Mouse (Mus musculus): ENCODE results near the gene Plek. TPM values are rescaled to one million over a fixed set of nuclear protein-coding genes. Genes with fewer than 3 reads are reported as not detected.
"Not testable (repeated sequence)": the region's sequence is repeated elsewhere in the genome, so short reads cannot be mapped to it uniquely, and the experiment has no call there.

The Plek gene
- 3.8 and 4.2 TPM in 2 replicates for polyA plus RNA-seq (2015; fragmentation: Nextera tagmentation; extraction: Ambion mirVana)

DNA sequence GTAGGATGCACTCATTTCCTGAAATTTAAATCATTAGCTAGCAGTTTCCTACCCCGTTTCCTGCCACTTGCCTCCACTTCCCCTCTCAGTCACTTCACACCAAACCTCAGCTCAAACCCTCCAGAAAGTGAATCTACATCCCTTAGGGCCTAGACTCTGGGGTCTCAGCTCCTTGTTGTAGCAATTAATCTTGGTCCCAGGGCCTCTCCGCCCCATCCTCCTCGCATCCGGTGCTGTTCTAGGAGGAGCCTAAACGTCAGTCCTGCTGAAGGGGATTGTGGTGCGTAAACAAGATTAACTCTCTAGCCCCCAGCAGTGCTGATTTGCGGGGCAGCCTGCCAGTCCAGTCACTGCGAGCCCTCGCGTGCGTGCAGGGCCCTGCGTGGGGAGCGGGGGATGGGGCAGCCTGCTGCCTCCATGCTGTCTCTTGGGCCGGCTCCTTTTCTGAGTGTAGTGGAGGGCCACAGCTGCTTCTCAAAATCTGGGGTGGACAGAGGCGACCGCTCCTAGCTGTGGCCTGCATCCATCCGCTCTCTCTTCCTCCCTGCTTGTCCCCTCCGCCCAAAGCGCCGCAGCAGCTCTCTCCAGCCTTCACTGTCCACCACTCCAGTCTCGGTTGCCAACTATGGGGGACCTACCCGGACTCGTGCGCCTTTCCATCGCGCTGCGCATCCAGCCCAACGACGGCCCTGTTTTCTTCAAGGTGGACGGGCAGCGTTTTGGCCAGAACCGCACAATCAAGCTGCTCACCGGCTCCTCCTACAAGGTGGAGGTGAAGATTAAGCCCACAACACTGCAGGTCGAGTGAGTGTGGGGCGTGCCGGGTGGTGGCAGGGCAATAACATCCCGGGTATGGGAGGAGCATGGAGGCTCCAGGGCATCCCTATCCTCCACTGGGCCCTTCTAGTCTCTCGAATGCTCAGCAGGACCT is at the start of gene Plek, which contains the start of gene Cnrip1:
Gene Plek (minus strand): TSS at position 837 of the 931 bp plus-strand sequence.
Gene Cnrip1 (plus strand): TSS at position 42 of the 931 bp plus-strand sequence.
- H3K9me3 ChIP-seq (replicated peaks): no peaks in the 10 kb centered on the region
- H3K4me1 ChIP-seq: peaks cover 4% of the 10 kb centered on the region; the same call in 1 of the 2 replicates
- H3K27ac ChIP-seq (replicated peaks): peak within 1 kb of the TSS; percentile 74
- H3K4me3 ChIP-seq (replicated peaks): peak within 1 kb of the TSS; percentile 55
- no peaks in the 10 kb centered on the region for H3K27me3 ChIP-seq
- peak within 1 kb of the TSS; percentile 72 for H3K4me2 ChIP-seq (replicated peaks)
- no peaks in the 10 kb centered on the region for H3K36me3 ChIP-seq
- peak within 1 kb of the TSS; percentile 46 for H3K9ac ChIP-seq
- under 1% methylated on average over 38 of the region's 38 CpGs for WGBS
- peak; percentile 87 for ATAC-seq (ENCODE audit: insufficient number of reproducible peaks, low FRiP score, low TSS enrichment, low read depth)

DNA sequence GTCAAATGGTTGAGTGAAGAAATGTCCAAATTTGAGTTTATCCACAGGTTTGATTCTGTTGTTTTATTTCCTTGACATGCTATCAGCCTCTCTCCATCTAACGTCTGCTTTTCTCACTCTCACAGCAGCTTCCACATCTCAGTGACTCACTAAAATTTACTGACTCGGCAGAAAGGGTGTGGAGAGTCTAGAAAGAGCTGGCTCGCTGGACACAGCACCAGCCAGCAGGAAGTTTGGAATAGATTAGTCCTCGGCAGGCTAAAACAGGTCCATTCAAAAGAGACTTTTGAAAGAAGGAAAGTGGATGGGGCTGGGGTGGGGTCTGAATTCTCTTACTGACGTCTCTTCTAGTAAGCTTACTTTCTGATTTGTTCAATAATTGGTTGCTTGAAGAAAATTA is 33.9 kb upstream of the Plek start:
- no peak overlapping the region for H3K9ac ChIP-seq
- H3K27me3 ChIP-seq: no peaks in the 10 kb centered on the region
- no peak overlapping the region for H3K4me2 ChIP-seq (replicated peaks)
- 0 out of 2 replicates have a peak, but pooled peaks cover 10% of the 10 kb centered on the region for H3K4me1 ChIP-seq
- H3K36me3 ChIP-seq: no peaks in the 10 kb centered on the region
- no peak overlapping the region for H3K4me3 ChIP-seq (replicated peaks)
- H3K9me3 ChIP-seq (replicated peaks): no peaks in the 10 kb centered on the region
- 17% methylated on average over 5 of the region's 5 CpGs for WGBS
- no peak overlapping the region for H3K27ac ChIP-seq (replicated peaks)
- ATAC-seq (ENCODE audit: insufficient number of reproducible peaks, low FRiP score, low TSS enrichment, low read depth): no peak

DNA sequence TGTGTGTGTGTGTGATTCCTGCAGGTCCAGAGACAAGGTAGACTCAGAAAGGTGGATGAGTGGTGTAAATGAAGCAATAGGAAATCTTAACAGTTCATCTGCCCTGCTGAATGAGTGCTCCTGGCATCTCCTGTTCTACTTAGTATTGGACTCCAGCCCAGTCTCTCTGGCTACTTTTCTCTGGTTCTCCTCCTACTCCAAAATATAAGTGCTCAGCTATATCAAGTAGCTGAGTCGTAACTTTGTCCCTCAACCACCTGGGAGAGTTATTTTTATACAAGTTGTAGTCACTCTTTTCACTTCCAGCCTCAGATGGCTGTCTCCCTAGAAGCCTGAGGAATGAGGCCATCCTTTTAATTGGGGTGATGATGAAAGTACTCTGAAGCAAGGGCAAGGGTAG is 31.7 kb upstream of the Plek start:
- ATAC-seq (ENCODE audit: insufficient number of reproducible peaks, low FRiP score, low TSS enrichment, low read depth): no peak
- H3K9me3 ChIP-seq (replicated peaks): no peaks in the 10 kb centered on the region
- H3K27me3 ChIP-seq: no peaks in the 10 kb centered on the region
- WGBS: 25% methylated on average over 1 of the region's 1 CpGs
- 0 out of 2 replicates have a peak overlapping the region, but pooled peaks have one; percentile 34 for H3K27ac ChIP-seq (replicated peaks)
- 0 out of 2 replicates have a peak, but pooled peaks cover 10% of the 10 kb centered on the region for H3K4me1 ChIP-seq
- no peak overlapping the region for H3K9ac ChIP-seq
- no peak overlapping the region for H3K4me3 ChIP-seq (replicated peaks)
- no peak overlapping the region for H3K4me2 ChIP-seq (replicated peaks)
- no peaks in the 10 kb centered on the region for H3K36me3 ChIP-seq

- 76% methylated on average over 3 of the region's 3 CpGs for WGBS
- 0 out of 2 replicates have a peak overlapping the region, but pooled peaks have one; percentile 34 for H3K27ac ChIP-seq (replicated peaks)
- H3K9me3 ChIP-seq (replicated peaks): no peaks in the 10 kb centered on the region
- H3K36me3 ChIP-seq: no peaks in the 10 kb centered on the region
- H3K9ac ChIP-seq: no peak overlapping the region
- no peak overlapping the region for H3K4me3 ChIP-seq (replicated peaks)
- no peaks in the 10 kb centered on the region for H3K27me3 ChIP-seq
- ATAC-seq (ENCODE audit: insufficient number of reproducible peaks, low FRiP score, low TSS enrichment, low read depth): no peak
- H3K4me2 ChIP-seq (replicated peaks): no peak overlapping the region
- H3K4me1 ChIP-seq: 0 out of 2 replicates have a peak, but pooled peaks cover 10% of the 10 kb centered on the region
These were observed 31.3 kb upstream of the Plek start for GRCm38 (mm10) chr11:17083455-17083854.

GRCm38 (mm10) chr11:17082953-17083352 is 30.8 kb upstream of the Plek start:
- Histone ChIP-seq H3K4me1 (0 out of 2 replicates have a peak, but pooled peaks cover 10% of the 10 kb centered on the region), H3K27ac (replicated peaks) (no peak overlapping the region), H3K9ac (no peak overlapping the region), H3K4me2 (replicated peaks) (no peak overlapping the region), H3K9me3 (replicated peaks) (no peaks in the 10 kb centered on the region), H3K36me3 (no peaks in the 10 kb centered on the region), H3K4me3 (replicated peaks) (no peak overlapping the region), H3K27me3 (no peaks in the 10 kb centered on the region)
- ATAC-seq (ENCODE audit: insufficient number of reproducible peaks, low FRiP score, low TSS enrichment, low read depth): no peak
- 47% methylated on average over 2 of the region's 2 CpGs for WGBS

DNA sequence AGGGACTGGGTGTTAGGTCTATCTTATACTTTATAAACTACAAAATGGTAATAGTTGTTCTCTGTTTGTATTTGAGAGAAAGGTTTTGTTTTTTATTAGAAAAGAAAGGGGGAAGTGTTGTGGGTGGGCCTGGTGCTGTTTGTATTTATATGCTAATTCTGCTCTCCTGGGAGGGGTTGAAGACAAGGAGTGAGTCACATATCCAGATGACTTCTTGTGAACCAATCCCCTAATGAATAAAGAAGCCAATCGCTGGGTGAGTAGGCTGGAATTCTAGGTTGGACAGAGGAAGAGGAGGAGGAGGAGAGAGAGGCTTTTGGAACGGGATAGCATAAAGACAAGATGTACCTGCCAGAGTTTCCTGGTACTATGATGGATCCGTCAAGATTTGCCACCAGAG is 29.9 kb upstream of the Plek start:
- no peak overlapping the region for H3K4me3 ChIP-seq (replicated peaks)
- no peak for ATAC-seq (ENCODE audit: insufficient number of reproducible peaks, low FRiP score, low TSS enrichment, low read depth)
- H3K9me3 ChIP-seq (replicated peaks): no peaks in the 10 kb centered on the region
- no peaks in the 10 kb centered on the region for H3K36me3 ChIP-seq
- no peak overlapping the region for H3K4me2 ChIP-seq (replicated peaks)
- 0 out of 2 replicates have a peak, but pooled peaks cover 10% of the 10 kb centered on the region for H3K4me1 ChIP-seq
- WGBS: 49% methylated on average over 3 of the region's 3 CpGs
- H3K27me3 ChIP-seq: no peaks in the 10 kb centered on the region
- H3K9ac ChIP-seq: no peak overlapping the region
- no peak overlapping the region for H3K27ac ChIP-seq (replicated peaks)

GRCm38 (mm10) chr11:17075656-17076055 is 23.5 kb upstream of the Plek start:
- Histone ChIP-seq H3K36me3 (no peaks in the 10 kb centered on the region), H3K4me2 (replicated peaks) (no peak overlapping the region), H3K9ac (no peak overlapping the region), H3K4me1 (no peaks in the 10 kb centered on the region), H3K4me3 (replicated peaks) (no peak overlapping the region), H3K27ac (replicated peaks) (no peak overlapping the region), H3K27me3 (no peaks in the 10 kb centered on the region), H3K9me3 (replicated peaks) (no peaks in the 10 kb centered on the region)
- no peak for ATAC-seq (ENCODE audit: insufficient number of reproducible peaks, low FRiP score, low TSS enrichment, low read depth)
- 71% methylated on average over 2 of the region's 2 CpGs for WGBS

- H3K4me3 ChIP-seq (replicated peaks); H3K27ac ChIP-seq (replicated peaks); H3K36me3 ChIP-seq; H3K9me3 ChIP-seq (replicated peaks); H3K4me2 ChIP-seq (replicated peaks); H3K9ac ChIP-seq; H3K4me1 ChIP-seq; ATAC-seq (ENCODE audit: insufficient number of reproducible peaks, low FRiP score, low TSS enrichment, low read depth); H3K27me3 ChIP-seq: not testable (repeated sequence)
- WGBS: 97% methylated on average over 2 of the region's 2 CpGs
These were observed 17.2 kb upstream of the Plek start for GRCm38 (mm10) chr11:17069360-17069759.

DNA sequence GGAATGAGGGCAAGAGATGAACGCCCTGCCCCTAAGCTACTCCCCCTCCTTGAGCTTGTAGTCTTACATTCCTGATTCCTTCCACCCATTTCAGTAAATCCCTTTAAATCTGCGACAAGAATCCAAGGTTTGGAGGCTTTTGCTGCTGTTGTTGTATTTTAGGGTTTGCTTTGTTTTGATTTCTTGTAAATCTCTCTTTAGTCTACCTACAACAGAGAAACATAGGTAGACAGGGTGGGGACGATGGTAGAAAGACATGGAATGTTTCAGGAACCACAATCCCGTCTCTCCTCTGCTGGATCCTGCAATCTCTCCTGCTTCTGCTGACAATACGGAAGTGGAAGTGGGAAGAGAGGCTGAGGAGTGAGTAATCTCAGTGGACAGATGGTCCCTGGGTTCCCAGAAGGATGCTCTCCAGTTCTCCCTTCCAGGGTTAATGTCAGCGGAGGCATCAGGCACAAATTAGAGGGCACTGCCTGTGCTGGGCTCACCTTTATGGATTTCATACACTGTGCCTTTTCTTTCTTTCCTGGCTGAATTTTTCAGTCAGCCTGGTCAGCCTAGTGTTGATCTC is 382 bp upstream of the Plek start:
- Histone ChIP-seq H3K4me3 (replicated peaks) (peak overlapping the region; percentile 55), H3K27ac (replicated peaks) (peak overlapping the region; percentile 74), H3K4me1 (peaks cover 4% of the 10 kb centered on the region; the same call in 1 of the 2 replicates), H3K4me2 (replicated peaks) (peak overlapping the region; percentile 72), H3K9ac (peak overlapping the region; percentile 46), H3K9me3 (replicated peaks) (no peaks in the 10 kb centered on the region), H3K36me3 (no peaks in the 10 kb centered on the region), H3K27me3 (no peaks in the 10 kb centered on the region)
- 9% methylated on average over 6 of the region's 6 CpGs for WGBS
- no peak for ATAC-seq (ENCODE audit: insufficient number of reproducible peaks, low FRiP score, low TSS enrichment, low read depth)

DNA sequence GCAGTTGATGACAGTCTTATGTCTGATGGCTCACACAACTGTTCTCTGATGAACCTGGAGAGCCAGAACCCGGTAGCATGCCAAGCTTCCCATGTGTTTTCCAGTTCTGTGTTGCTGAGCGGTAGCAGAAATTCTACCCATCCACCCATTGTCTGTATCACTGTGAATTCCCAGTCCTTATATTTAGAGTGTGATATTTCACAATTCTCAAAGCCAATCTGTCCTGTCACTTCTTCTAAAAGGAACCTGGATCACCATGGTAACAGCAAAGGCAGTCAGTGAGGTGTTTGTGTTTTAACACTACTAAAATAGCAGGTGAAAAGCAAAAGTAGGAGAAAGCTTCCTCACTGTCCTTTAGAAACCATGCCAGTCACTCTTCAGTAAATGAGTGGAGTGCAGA is 6.4 kb downstream of the Plek start:
- H3K36me3 ChIP-seq: no peaks in the 10 kb centered on the region
- H3K4me1 ChIP-seq: no peaks in the 10 kb centered on the region
- H3K4me2 ChIP-seq (replicated peaks): no peak overlapping the region
- WGBS: 85% methylated on average over 2 of the region's 2 CpGs
- H3K27me3 ChIP-seq: no peaks in the 10 kb centered on the region
- H3K4me3 ChIP-seq (replicated peaks): no peak overlapping the region
- ATAC-seq (ENCODE audit: insufficient number of reproducible peaks, low FRiP score, low TSS enrichment, low read depth): no peak
- H3K9me3 ChIP-seq (replicated peaks): no peaks in the 10 kb centered on the region
- no peak overlapping the region for H3K9ac ChIP-seq
- no peak overlapping the region for H3K27ac ChIP-seq (replicated peaks)

DNA sequence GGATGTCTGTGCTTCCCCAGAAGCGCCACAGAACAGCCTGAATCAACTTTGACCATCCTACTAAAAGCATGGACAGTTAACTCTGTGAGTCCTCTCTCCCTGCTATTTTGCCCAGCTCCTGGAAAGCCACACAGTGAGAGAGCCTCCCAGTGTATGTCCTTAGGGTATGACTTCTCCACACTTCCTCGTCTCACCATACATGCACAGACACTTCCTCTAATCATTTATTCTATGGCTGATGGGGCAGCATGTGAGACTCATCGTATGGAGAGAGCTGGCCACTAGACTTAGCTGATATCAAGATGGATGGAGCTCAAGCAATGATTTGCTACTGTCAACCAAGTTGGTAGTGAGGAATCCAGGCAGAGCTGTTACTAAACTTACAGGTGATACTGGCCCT is 28.2 kb downstream of the Plek start:
- no peak overlapping the region for H3K4me2 ChIP-seq (replicated peaks)
- H3K9me3 ChIP-seq (replicated peaks): 0 out of 2 replicates have a peak, but pooled peaks cover 1% of the 10 kb centered on the region
- no peaks in the 10 kb centered on the region for H3K27me3 ChIP-seq
- no peak overlapping the region for H3K4me3 ChIP-seq (replicated peaks)
- no peak overlapping the region for H3K9ac ChIP-seq
- no peaks in the 10 kb centered on the region for H3K36me3 ChIP-seq
- H3K27ac ChIP-seq (replicated peaks): no peak overlapping the region
- 78% methylated on average over 3 of the region's 3 CpGs for WGBS
- H3K4me1 ChIP-seq: no peaks in the 10 kb centered on the region
- no peak for ATAC-seq (ENCODE audit: insufficient number of reproducible peaks, low FRiP score, low TSS enrichment, low read depth)
